Mouse (Mus musculus): ENCODE data around the gene Fstl4. TPM values are rescaled to one million over a fixed set of nuclear protein-coding genes. Genes with fewer than 3 reads are reported as not detected.
A peak's percentile ranks its signal among the peaks of the same experiment; 100 is the strongest.

The Fstl4 gene
- polyA plus RNA-seq, 1 experiment from 2014 or later, result 6.6 TPM

DNA sequence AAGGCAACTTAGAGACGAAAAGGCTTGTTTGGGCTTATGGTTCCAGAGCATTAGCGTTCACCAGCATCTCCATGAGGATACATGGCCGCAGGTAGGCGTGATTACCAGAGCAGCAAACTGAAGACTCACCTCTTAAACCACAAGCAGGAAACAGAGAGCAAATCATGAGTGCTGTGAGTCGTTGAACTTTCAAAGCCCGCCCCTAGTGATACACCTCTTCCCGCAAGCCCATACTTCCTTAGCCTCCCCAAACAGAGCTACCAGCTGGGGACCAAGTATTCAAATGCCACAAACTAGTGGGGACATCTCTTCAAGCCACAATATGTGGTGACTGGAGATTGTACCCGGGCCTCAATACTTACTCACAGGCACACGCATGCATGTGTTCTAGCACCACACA lies 332.4 kb downstream of the Fstl4 start:
- H3K27ac ChIP-seq (ENCODE audit: low read length), result 0 out of 2 replicates have a peak overlapping the region, but pooled peaks have one; percentile 7
- H3K36me3 ChIP-seq (ENCODE audit: control insufficient read depth, insufficient read depth), result no peaks in the 10 kb centered on the region
- H3K27me3 ChIP-seq (ENCODE audit: control insufficient read depth, insufficient read depth, low read length), result no peaks in the 10 kb centered on the region
- WGBS, result 75% methylated on average over 9 of the region's 9 CpGs
- H3K9me3 ChIP-seq (replicated peaks; ENCODE audit: control insufficient read depth, low read length), result no peaks in the 10 kb centered on the region
- ATAC-seq (replicated peaks; ENCODE audit: extremely low read depth, insufficient read depth, low FRiP score), result no peak
- peaks cover 15% of the 10 kb centered on the region for H3K4me1 ChIP-seq (ENCODE audit: control insufficient read depth, insufficient read depth, low read length)
- no peak overlapping the region for H3K9ac ChIP-seq (ENCODE audit: low read length)
- no peak overlapping the region for H3K4me3 ChIP-seq (ENCODE audit: low read length)
- no peak overlapping the region for H3K4me2 ChIP-seq (ENCODE audit: low read depth, low read length)

DNA sequence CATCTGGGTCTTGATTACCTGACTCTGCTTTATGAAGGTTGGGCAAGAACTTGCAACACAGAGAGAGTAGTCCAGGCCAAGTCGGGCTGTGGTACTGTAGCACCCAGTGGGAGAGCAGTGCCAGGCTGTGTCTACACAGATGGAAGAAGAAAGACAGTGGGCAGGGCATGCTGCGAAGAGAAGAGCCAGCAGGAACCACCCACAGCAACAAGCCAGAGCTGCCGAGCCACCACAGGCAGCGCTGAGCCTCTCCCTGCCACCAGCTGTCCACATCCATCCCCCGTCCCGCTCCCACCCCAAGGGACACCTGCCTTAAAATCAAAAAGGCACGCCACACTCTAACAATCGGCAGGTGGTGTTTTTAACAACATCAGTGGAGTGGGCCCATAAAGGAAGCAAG lies 332.9 kb downstream of the Fstl4 start:
- no peak for ATAC-seq (replicated peaks; ENCODE audit: extremely low read depth, insufficient read depth, low FRiP score)
- 77% methylated on average over 8 of the region's 8 CpGs for WGBS

GRCm38 (mm10) chr11:53097870-53098269 lies 333.4 kb downstream of the Fstl4 start:
- no peak overlapping the region for H3K4me3 ChIP-seq (ENCODE audit: low read length)
- H3K9ac ChIP-seq (ENCODE audit: low read length), result no peak overlapping the region
- H3K27ac ChIP-seq (ENCODE audit: low read length), result no peak overlapping the region
- peaks cover 12% of the 10 kb centered on the region for H3K4me1 ChIP-seq (ENCODE audit: control insufficient read depth, insufficient read depth, low read length)
- no peak overlapping the region for H3K4me2 ChIP-seq (ENCODE audit: low read depth, low read length)
- ATAC-seq (replicated peaks; ENCODE audit: extremely low read depth, insufficient read depth, low FRiP score), result no peak
- WGBS, result 80% methylated on average over 6 of the region's 6 CpGs
- no peaks in the 10 kb centered on the region for H3K36me3 ChIP-seq (ENCODE audit: control insufficient read depth, insufficient read depth)
- no peaks in the 10 kb centered on the region for H3K27me3 ChIP-seq (ENCODE audit: control insufficient read depth, insufficient read depth, low read length)
- H3K9me3 ChIP-seq (replicated peaks; ENCODE audit: control insufficient read depth, low read length), result no peaks in the 10 kb centered on the region

More for the DNA sequence above, 332.9 kb downstream of the Fstl4 start:
- no peaks in the 10 kb centered on the region for H3K36me3 ChIP-seq (ENCODE audit: control insufficient read depth, insufficient read depth)
- H3K9me3 ChIP-seq (replicated peaks; ENCODE audit: control insufficient read depth, low read length), result no peaks in the 10 kb centered on the region
- H3K27me3 ChIP-seq (ENCODE audit: control insufficient read depth, insufficient read depth, low read length), result no peaks in the 10 kb centered on the region
- no peak overlapping the region for H3K27ac ChIP-seq (ENCODE audit: low read length)
- no peak overlapping the region for H3K4me3 ChIP-seq (ENCODE audit: low read length)
- peaks cover 12% of the 10 kb centered on the region for H3K4me1 ChIP-seq (ENCODE audit: control insufficient read depth, insufficient read depth, low read length)
- H3K9ac ChIP-seq (ENCODE audit: low read length), result no peak overlapping the region
- no peak overlapping the region for H3K4me2 ChIP-seq (ENCODE audit: low read depth, low read length)

GRCm38 (mm10) chr11:53098780-53099198 lies 334.4 kb downstream of the Fstl4 start:
- no peaks in the 10 kb centered on the region for H3K27me3 ChIP-seq (ENCODE audit: control insufficient read depth, insufficient read depth, low read length)
- H3K9ac ChIP-seq (ENCODE audit: low read length), result no peak overlapping the region
- 16% methylated on average over 3 of the region's 3 CpGs for WGBS
- H3K4me2 ChIP-seq (ENCODE audit: low read depth, low read length), result no peak overlapping the region
- H3K27ac ChIP-seq (ENCODE audit: low read length), result no peak overlapping the region
- H3K4me1 ChIP-seq (ENCODE audit: control insufficient read depth, insufficient read depth, low read length), result peaks cover 17% of the 10 kb centered on the region
- H3K9me3 ChIP-seq (replicated peaks; ENCODE audit: control insufficient read depth, low read length), result no peaks in the 10 kb centered on the region
- no peaks in the 10 kb centered on the region for H3K36me3 ChIP-seq (ENCODE audit: control insufficient read depth, insufficient read depth)
- no peak overlapping the region for H3K4me3 ChIP-seq (ENCODE audit: low read length)
- peak; percentile 69; the same call in 1 of the 2 replicates for ATAC-seq (replicated peaks; ENCODE audit: extremely low read depth, insufficient read depth, low FRiP score)

- Histone ChIP-seq H3K4me3 (ENCODE audit: low read length) (no peak overlapping the region), H3K27ac (ENCODE audit: low read length) (no peak overlapping the region), H3K36me3 (ENCODE audit: control insufficient read depth, insufficient read depth) (no peaks in the 10 kb centered on the region), H3K4me2 (ENCODE audit: low read depth, low read length) (no peak overlapping the region), H3K9ac (ENCODE audit: low read length) (no peak overlapping the region), H3K9me3 (replicated peaks; ENCODE audit: control insufficient read depth, low read length) (no peaks in the 10 kb centered on the region), H3K27me3 (ENCODE audit: control insufficient read depth, insufficient read depth, low read length) (no peaks in the 10 kb centered on the region), H3K4me1 (ENCODE audit: control insufficient read depth, insufficient read depth, low read length) (peaks cover 19% of the 10 kb centered on the region)
- no peak for ATAC-seq (replicated peaks; ENCODE audit: extremely low read depth, insufficient read depth, low FRiP score)
- 93% methylated on average over 5 of the region's 5 CpGs for WGBS
Measured at GRCm38 (mm10) chr11:53099322-53099721, 334.9 kb downstream of the Fstl4 start.

- ATAC-seq (replicated peaks; ENCODE audit: extremely low read depth, insufficient read depth, low FRiP score), result no peak
- H3K4me2 ChIP-seq (ENCODE audit: low read depth, low read length), result no peak overlapping the region
- H3K9me3 ChIP-seq (replicated peaks; ENCODE audit: control insufficient read depth, low read length), result no peaks in the 10 kb centered on the region
- no peak overlapping the region for H3K4me3 ChIP-seq (ENCODE audit: low read length)
- no peak overlapping the region for H3K9ac ChIP-seq (ENCODE audit: low read length)
- no peak overlapping the region for H3K27ac ChIP-seq (ENCODE audit: low read length)
- WGBS, result 71% methylated on average over 5 of the region's 5 CpGs
- no peaks in the 10 kb centered on the region for H3K27me3 ChIP-seq (ENCODE audit: control insufficient read depth, insufficient read depth, low read length)
- peaks cover 27% of the 10 kb centered on the region for H3K4me1 ChIP-seq (ENCODE audit: control insufficient read depth, insufficient read depth, low read length)
- H3K36me3 ChIP-seq (ENCODE audit: control insufficient read depth, insufficient read depth), result no peaks in the 10 kb centered on the region
Measured at GRCm38 (mm10) chr11:53101732-53102131, 337.3 kb downstream of the Fstl4 start.

DNA sequence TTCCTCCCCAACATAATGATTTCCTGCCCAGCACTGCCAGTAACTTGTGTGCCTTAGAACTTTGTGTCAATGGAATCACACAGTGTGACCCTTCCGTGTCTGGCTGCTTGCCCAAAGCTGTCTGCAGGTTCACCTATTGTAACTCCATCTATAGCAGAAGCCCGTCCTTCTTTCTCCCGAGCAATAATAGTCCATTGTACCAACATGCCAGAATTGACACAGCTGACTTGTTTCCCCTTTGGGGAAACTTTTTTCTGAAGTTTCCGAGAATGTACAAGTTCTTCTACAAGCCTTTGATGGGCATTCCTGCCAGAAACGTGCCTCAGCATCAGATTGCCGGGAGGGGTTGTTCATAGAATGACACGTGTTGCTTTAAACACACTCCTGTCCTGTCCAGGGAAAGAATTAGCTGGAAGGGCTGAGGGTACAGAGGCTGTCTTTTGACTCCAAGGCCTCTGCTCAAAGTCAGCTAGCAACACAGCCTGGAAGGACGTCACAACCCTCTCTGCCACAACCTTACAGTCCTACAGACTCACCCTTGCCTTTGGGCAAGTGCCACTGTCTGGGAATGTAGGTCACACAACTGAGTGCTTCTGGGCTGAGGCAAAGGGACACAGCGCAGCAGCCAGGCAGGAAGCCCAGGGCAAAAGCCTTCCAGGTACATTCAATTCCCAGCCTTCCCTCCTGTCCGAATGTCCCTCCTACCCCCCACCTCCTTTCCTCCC lies 339.3 kb downstream of the Fstl4 start:
- H3K9me3 ChIP-seq (replicated peaks; ENCODE audit: control insufficient read depth, low read length), result no peaks in the 10 kb centered on the region
- WGBS, result 42% methylated on average over 10 of the region's 10 CpGs
- H3K9ac ChIP-seq (ENCODE audit: low read length), result no peak overlapping the region
- peaks cover 21% of the 10 kb centered on the region for H3K4me1 ChIP-seq (ENCODE audit: control insufficient read depth, insufficient read depth, low read length)
- no peak overlapping the region for H3K27ac ChIP-seq (ENCODE audit: low read length)
- no peak for ATAC-seq (replicated peaks; ENCODE audit: extremely low read depth, insufficient read depth, low FRiP score)
- H3K27me3 ChIP-seq (ENCODE audit: control insufficient read depth, insufficient read depth, low read length), result no peaks in the 10 kb centered on the region
- no peak overlapping the region for H3K4me2 ChIP-seq (ENCODE audit: low read depth, low read length)
- no peak overlapping the region for H3K4me3 ChIP-seq (ENCODE audit: low read length)
- H3K36me3 ChIP-seq (ENCODE audit: control insufficient read depth, insufficient read depth), result no peaks in the 10 kb centered on the region

DNA sequence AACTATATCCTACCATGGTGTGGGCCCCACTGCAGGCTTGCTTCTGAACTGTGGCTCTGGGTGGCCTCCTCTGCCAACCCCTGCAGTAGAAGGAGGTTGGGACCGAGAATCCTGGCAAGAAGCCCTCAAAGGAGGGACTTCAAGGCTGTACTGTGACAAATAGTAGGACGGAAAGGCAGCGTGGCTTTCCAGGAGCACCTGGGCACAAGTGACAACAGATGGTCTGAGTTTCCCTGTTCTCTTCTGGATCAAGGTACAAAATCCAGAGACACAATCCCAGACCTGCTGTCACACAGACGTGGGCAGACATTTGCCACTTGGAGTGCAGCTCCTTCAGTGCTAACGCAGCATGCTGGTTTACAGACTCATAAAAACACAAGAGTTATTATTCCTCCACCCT lies 343.3 kb downstream of the Fstl4 start:
- no peak overlapping the region for H3K4me2 ChIP-seq (ENCODE audit: low read depth, low read length)
- H3K36me3 ChIP-seq (ENCODE audit: control insufficient read depth, insufficient read depth), result no peaks in the 10 kb centered on the region
- no peak overlapping the region for H3K4me3 ChIP-seq (ENCODE audit: low read length)
- no peaks in the 10 kb centered on the region for H3K27me3 ChIP-seq (ENCODE audit: control insufficient read depth, insufficient read depth, low read length)
- peaks cover 14% of the 10 kb centered on the region for H3K4me1 ChIP-seq (ENCODE audit: control insufficient read depth, insufficient read depth, low read length)
- no peak overlapping the region for H3K9ac ChIP-seq (ENCODE audit: low read length)
- WGBS, result 66% methylated on average over 5 of the region's 5 CpGs
- no peak overlapping the region for H3K27ac ChIP-seq (ENCODE audit: low read length)
- H3K9me3 ChIP-seq (replicated peaks; ENCODE audit: control insufficient read depth, low read length), result no peaks in the 10 kb centered on the region
- ATAC-seq (replicated peaks; ENCODE audit: extremely low read depth, insufficient read depth, low FRiP score), result no peak

GRCm38 (mm10) chr11:53108798-53109197 lies 344.4 kb downstream of the Fstl4 start:
- Histone ChIP-seq H3K4me2 (ENCODE audit: low read depth, low read length) (no peak overlapping the region), H3K9me3 (replicated peaks; ENCODE audit: control insufficient read depth, low read length) (no peaks in the 10 kb centered on the region), H3K4me3 (ENCODE audit: low read length) (no peak overlapping the region), H3K4me1 (ENCODE audit: control insufficient read depth, insufficient read depth, low read length) (peaks cover 9% of the 10 kb centered on the region), H3K9ac (ENCODE audit: low read length) (no peak overlapping the region), H3K27ac (ENCODE audit: low read length) (no peak overlapping the region), H3K27me3 (ENCODE audit: control insufficient read depth, insufficient read depth, low read length) (no peaks in the 10 kb centered on the region), H3K36me3 (ENCODE audit: control insufficient read depth, insufficient read depth) (no peaks in the 10 kb centered on the region)
- ATAC-seq (replicated peaks; ENCODE audit: extremely low read depth, insufficient read depth, low FRiP score), result no peak
- 90% methylated on average over 6 of the region's 6 CpGs for WGBS
